Mouse (Mus musculus) forebrain, postnatal 0 days (tissue): ENCODE measurements around the gene Zfp114. TPM values are rescaled to one million over a fixed set of nuclear protein-coding genes. Genes with fewer than 3 reads are reported as not detected.

Experiments used
- ATAC-seq: fragments of 200-750 bp; cut with Nextera tagmentation; 2 replicates; pipeline ENCODE4 v1.8.0; 2017; ENCODE audit warnings: mild to moderate bottlenecking, moderate library complexity
- DNase-seq: peaks from one replicate; pipeline ENCODE4 v3.0.0-alpha.2; 2015
- H3K27ac ChIP-seq: fragments of 300-500 bp; sonication (generic); 2 replicates; pipeline ENCODE4 v1.5.1; 2014; ENCODE audit warnings: low read depth, mild to moderate bottlenecking, antibody characterized with exemption, low read length, moderate library complexity, mixed read lengths
- H3K27me3 ChIP-seq: fragments of 300-500 bp; sonication (generic); 2 replicates; pipeline ENCODE4 v1.6.1; 2014; ENCODE audit warnings: mild to moderate bottlenecking, low read length, mixed read lengths; ENCODE audit not compliant: insufficient read depth
- H3K36me3 ChIP-seq: fragments of 300-500 bp; sonication (generic); 2 replicates; pipeline ENCODE4 v1.6.1; 2014; ENCODE audit warnings: mild to moderate bottlenecking, moderate library complexity; ENCODE audit not compliant: insufficient read depth
- H3K4me1 ChIP-seq: fragments of 300-500 bp; sonication (generic); 2 replicates; pipeline ENCODE4 v1.6.1; 2014; ENCODE audit warnings: antibody characterized with exemption; ENCODE audit not compliant: insufficient read depth
- H3K4me2 ChIP-seq: fragments of 300-500 bp; sonication (generic); 2 replicates; pipeline ENCODE4 v1.6.1; 2014; ENCODE audit warnings: low read depth, mild to moderate bottlenecking, moderate library complexity
- H3K4me3 ChIP-seq: fragments of 300-500 bp; sonication (generic); 2 replicates; pipeline ENCODE4 v1.5.1; 2014; ENCODE audit warnings: low read depth, low read length, mixed read lengths
- H3K9ac ChIP-seq: fragments of 300-500 bp; sonication (generic); 2 replicates; pipeline ENCODE4 v1.6.1; 2014; ENCODE audit warnings: mild to moderate bottlenecking
- H3K9me3 ChIP-seq: fragments of 300-500 bp; sonication (generic); 2 replicates; pipeline ENCODE4 v1.6.1; 2016; ENCODE audit warnings: low read length
- CTCF ChIP-seq: sonication (generic); IDR thresholded peaks from 2 replicates; pipeline ENCODE4 v1.5.1; 2016; ENCODE audit warnings: antibody characterized with exemption, control low read depth, low read depth
- WGBS: fragments of 180-500 bp; shearing (Covaris S2); extraction: QIAGEN DNeasy Blood & Tissue Kit; methylation state at CpG from one replicate; pipeline ENCODE4 v1.1.7; 2014; 5-methylcytosine and 5-hydroxymethylcytosine counted together
- polyA plus RNA-seq: library from polyadenylated mRNA; unstranded; fragments of >200 nt; fragmentation: Nextera tagmentation; extraction: Ambion mirVana; gene quantifications from 2 replicates; pipeline ENCODE4 v1.2.1, GENCODE M21; 2015
- total RNA-seq: library from RNA; depleted of rRNA; stranded (reverse); fragments of >200 nt; gene quantifications from 2 replicates; pipeline ENCODE4 v1.2.3, GENCODE M21; 2014; rRNA removed

The Zfp114 gene
- total RNA-seq (5.2 and 8.4 TPM in 2 replicates), polyA plus RNA-seq (2.8 and 4.3 TPM in 2 replicates)

- peak; percentile 91 for DNase-seq
- no peaks in the 10 kb centered on the region for H3K4me1 ChIP-seq
- no peaks in the 10 kb centered on the region for H3K9me3 ChIP-seq
- no peaks in the 10 kb centered on the region for H3K36me3 ChIP-seq
- peak; percentile 50 for TF ChIP-seq CTCF
- peak within 1 kb of the TSS; percentile 79 for H3K27ac ChIP-seq
- no peaks in the 10 kb centered on the region for H3K27me3 ChIP-seq
- peak within 1 kb of the TSS; percentile 65 for H3K9ac ChIP-seq
- H3K4me2 ChIP-seq: peak within 1 kb of the TSS; percentile 50
- 12% methylated on average over 23 of the region's 23 CpGs for WGBS
- peak within 1 kb of the TSS; percentile 56 for H3K4me3 ChIP-seq
- ATAC-seq: peak; percentile 98
Observed at GRCm38 (mm10) chr7:24174618-24175336, at the start of gene Zfp114. TSS of gene Zfp114 (plus strand) at chr7:24175060.

- Histone ChIP-seq H3K9ac (peak overlapping the region; percentile 77), H3K27ac (peak overlapping the region; percentile 81), H3K36me3 (peaks cover 7% of the 10 kb centered on the region), H3K4me3 (peak overlapping the region; percentile 81), H3K4me1 (peaks cover 9% of the 10 kb centered on the region), H3K27me3 (no peaks in the 10 kb centered on the region), H3K9me3 (no peaks in the 10 kb centered on the region), H3K4me2 (peak overlapping the region; percentile 81)
- DNase-seq (no peak), ATAC-seq (peak; percentile 57)
- no peak for TF ChIP-seq CTCF
- WGBS: 16% methylated on average over 6 of the region's 6 CpGs
Observed at GRCm38 (mm10) chr7:24133425-24133995, 41.4 kb upstream of the Zfp114 start.

GRCm38 (mm10) chr7:24133996-24134828, 40.6 kb upstream of the Zfp114 start, which contains the start of gene Zfp235:
TSS of gene Zfp235 (plus strand) at chr7:24134169.
- no peaks in the 10 kb centered on the region for H3K9me3 ChIP-seq
- H3K27me3 ChIP-seq: no peaks in the 10 kb centered on the region
- peak within 1 kb of the TSS; percentile 81 for H3K4me3 ChIP-seq
- peaks cover 14% of the 10 kb centered on the region for H3K36me3 ChIP-seq
- H3K9ac ChIP-seq: peak within 1 kb of the TSS; percentile 77
- WGBS: 4% methylated on average over 32 of the region's 32 CpGs
- DNase-seq: peak; percentile 94
- peak within 1 kb of the TSS; percentile 81 for H3K4me2 ChIP-seq
- peak; percentile 98 for ATAC-seq
- peaks cover 9% of the 10 kb centered on the region for H3K4me1 ChIP-seq
- no peak; the same call in 1 of the 2 replicates for TF ChIP-seq CTCF
- peak within 1 kb of the TSS; percentile 81 for H3K27ac ChIP-seq

DNA sequence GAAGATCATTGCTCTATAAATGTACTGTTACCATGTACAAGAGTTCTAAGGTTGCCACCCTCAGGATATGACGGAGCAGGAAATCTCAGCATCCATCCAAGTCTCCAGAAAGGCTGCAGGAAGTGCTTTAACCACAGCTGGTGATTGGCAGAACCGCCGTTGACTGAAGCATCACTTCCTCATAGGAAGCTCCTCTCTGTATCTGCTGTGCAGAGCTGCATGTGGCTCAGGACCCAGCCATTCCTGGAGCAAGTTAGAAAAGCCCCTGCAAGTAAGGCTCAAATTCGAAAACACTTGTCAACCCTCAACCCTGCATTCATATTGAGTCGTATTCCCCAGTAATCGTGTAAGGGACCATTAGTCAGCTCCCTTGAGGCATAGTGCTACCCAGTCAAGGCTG, 32.3 kb upstream of the Zfp114 start:
- H3K9me3 ChIP-seq: no peaks in the 10 kb centered on the region
- no peaks in the 10 kb centered on the region for H3K4me1 ChIP-seq
- peaks cover 47% of the 10 kb centered on the region for H3K36me3 ChIP-seq
- H3K9ac ChIP-seq: no peak overlapping the region
- ATAC-seq (no peak), DNase-seq (no peak)
- no peak overlapping the region for H3K4me3 ChIP-seq
- H3K27me3 ChIP-seq: no peaks in the 10 kb centered on the region
- no peak overlapping the region for H3K4me2 ChIP-seq
- no peak for TF ChIP-seq CTCF
- 90% methylated on average over 6 of the region's 6 CpGs for WGBS
- H3K27ac ChIP-seq: no peak overlapping the region

DNA sequence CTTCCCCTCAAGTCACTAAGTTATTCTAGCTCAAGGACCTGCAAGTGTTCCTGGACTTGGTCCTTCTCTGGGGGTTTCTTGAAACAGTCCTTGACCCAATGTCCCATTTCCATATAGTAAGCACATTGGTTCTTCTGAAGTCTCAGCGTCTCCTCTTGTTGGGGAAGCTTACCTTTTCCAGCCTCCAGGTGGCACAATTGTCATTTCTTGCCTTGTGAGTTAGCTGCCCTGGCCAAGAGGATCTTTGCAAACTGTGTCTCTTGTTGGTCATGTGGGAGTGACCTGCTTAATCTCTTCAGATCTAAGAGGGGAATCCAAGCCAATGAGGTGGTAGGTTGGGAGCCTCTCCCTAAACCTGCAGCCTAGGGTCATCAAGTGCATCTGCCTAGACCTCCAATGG, 21.6 kb upstream of the Zfp114 start:
- H3K9ac ChIP-seq: no peak overlapping the region
- TF ChIP-seq CTCF: peak; percentile 26; the same call in 1 of the 2 replicates
- H3K4me1 ChIP-seq: no peaks in the 10 kb centered on the region
- no peak for ATAC-seq
- DNase-seq: no peak
- H3K9me3 ChIP-seq: no peaks in the 10 kb centered on the region
- no peak overlapping the region for H3K27ac ChIP-seq
- H3K4me3 ChIP-seq: no peak overlapping the region
- H3K36me3 ChIP-seq: no peaks in the 10 kb centered on the region
- WGBS: 10% methylated on average over 1 of the region's 1 CpGs
- no peak overlapping the region for H3K4me2 ChIP-seq
- H3K27me3 ChIP-seq: no peaks in the 10 kb centered on the region

DNA sequence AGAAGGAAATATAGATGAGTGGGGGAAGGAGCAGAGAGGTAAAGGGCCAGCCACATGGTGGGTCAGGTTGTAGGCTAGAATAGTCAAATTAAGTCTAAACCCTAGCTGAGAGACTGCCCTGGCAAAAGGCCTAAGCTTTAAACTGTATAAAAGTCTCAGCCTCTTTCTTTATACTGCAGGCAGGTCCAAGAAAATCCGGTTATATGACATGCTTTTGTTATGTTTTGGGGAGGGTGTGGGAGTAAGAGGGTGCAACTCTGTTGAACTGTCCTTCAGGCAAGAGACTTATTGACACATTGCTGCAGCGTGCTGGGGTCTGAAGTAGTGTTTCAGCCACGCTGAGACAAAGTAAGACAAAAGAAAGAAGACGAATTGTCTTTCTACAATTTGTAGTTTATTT, 2.7 kb upstream of the Zfp114 start:
- no peak for ATAC-seq
- no peaks in the 10 kb centered on the region for H3K9me3 ChIP-seq
- no peak for TF ChIP-seq CTCF
- WGBS: 64% methylated on average over 4 of the region's 4 CpGs
- H3K27me3 ChIP-seq: no peaks in the 10 kb centered on the region
- no peak overlapping the region for H3K9ac ChIP-seq
- H3K4me1 ChIP-seq: no peaks in the 10 kb centered on the region
- DNase-seq: no peak
- no peak overlapping the region for H3K4me3 ChIP-seq
- H3K4me2 ChIP-seq: no peak overlapping the region
- no peaks in the 10 kb centered on the region for H3K36me3 ChIP-seq
- H3K27ac ChIP-seq: no peak overlapping the region

DNA sequence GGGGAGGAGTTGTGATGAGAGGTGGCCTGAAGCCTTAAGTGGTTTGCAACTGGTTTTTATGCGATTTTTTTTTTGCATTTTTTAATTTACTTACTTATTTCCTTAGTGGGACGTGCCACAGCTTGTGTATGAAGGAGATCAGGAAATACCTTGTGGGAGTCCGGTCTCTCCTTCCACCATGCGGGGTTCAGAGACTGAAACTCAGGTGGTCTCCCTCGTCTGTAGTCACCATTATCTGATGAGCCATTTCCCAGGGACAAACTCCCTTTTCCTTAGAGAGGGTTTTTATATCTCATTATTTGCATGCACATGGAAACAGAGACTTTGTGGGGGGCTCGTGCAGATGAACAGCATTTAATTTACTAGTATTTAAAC, 464 bp downstream of the Zfp114 start:
- H3K36me3 ChIP-seq: no peaks in the 10 kb centered on the region
- whole genome bisulfite sequencing: 49% methylated on average over 6 of the region's 6 CpGs
- no peak for TF ChIP-seq CTCF
- no peak for DNase-seq
- H3K4me3 ChIP-seq: peak overlapping the region; percentile 56
- H3K27me3 ChIP-seq: no peaks in the 10 kb centered on the region
- peak overlapping the region; percentile 65 for H3K9ac ChIP-seq
- H3K9me3 ChIP-seq: no peaks in the 10 kb centered on the region
- H3K4me2 ChIP-seq: peak overlapping the region; percentile 50
- no peak; the same call in none of the 2 replicates for ATAC-seq
- no peaks in the 10 kb centered on the region for H3K4me1 ChIP-seq
- H3K27ac ChIP-seq: no peak overlapping the region; the same call in 1 of the 2 replicates
